Mouse (Mus musculus): ENCODE data around the gene Lnpep.

- TF ChIP-seq HCFC1 (IDR thresholded peaks at IDR 0.05; ENCODE audit: low read depth, low read length) (no peak), IRF4 (IDR thresholded peaks at IDR 0.05; ENCODE audit: low read depth, low read length) (no peak), CHD2 (IDR thresholded peaks at IDR 0.05; ENCODE audit: low read length) (no peak), TCF12 (IDR thresholded peaks at IDR 0.05; ENCODE audit: low read depth, low read length) (no peak), ZKSCAN1 (IDR thresholded peaks at IDR 0.05; ENCODE audit: borderline replicate concordance, low read depth, low read length) (no peak), ETS1 (conservative IDR thresholded peaks at IDR 0.05; ENCODE audit: low read depth, low read length) (no peak)
These were observed 139.1 kb downstream of the Lnpep start for GRCm38 (mm10) chr17:17485789-17486188.
